Mouse (Mus musculus) myocyte (in vitro differentiated cells): ENCODE results near the gene Gpnmb.

Source experiments
- CEBPB ChIP-seq: IDR thresholded peaks from 2 replicates; pipeline ENCODE4 v1.6.1; 2011; ENCODE audit warnings: mild to moderate bottlenecking, moderate library complexity; ENCODE audit not compliant: poor library complexity, insufficient read depth, severe bottlenecking
- POLR2A ChIP-seq: IDR thresholded peaks from one replicate; pipeline ENCODE4 v1.6.1; 2011; ENCODE audit warnings: low read depth, mild to moderate bottlenecking, control low read depth, moderate library complexity; ENCODE audit not compliant: insufficient read length
- TCF12 ChIP-seq: IDR thresholded peaks from one replicate; pipeline ENCODE4 v1.6.1; 2011; ENCODE audit warnings: mild to moderate bottlenecking, control low read depth; ENCODE audit not compliant: poor library complexity, insufficient read depth, severe bottlenecking

DNA sequence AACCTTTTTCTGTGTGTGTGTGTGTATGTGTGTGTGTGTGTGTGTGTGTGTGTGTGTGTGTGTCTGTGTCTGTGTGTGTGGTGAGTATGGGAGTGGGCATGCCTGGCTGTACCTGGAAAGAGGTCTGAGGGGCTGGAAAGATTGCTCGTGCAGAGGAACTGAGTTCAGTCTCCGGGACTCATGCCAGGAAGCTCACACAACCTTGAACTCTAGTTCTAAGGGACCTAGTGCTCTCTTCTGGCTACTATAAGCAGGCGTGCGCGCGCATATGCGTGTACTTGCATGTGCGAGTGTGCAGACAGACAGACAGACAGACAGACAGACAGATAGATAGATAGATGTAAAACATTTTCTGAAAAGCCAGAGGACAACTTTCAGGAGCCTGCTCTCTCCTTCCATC, 79.9 kb downstream of the Gpnmb start:
- TF ChIP-seq CEBPB (no peak), POLR2A (no peak), TCF12 (no peak)
